ENCODE assay signal across 7 mouse cellular contexts in the genomic region with DNA sequence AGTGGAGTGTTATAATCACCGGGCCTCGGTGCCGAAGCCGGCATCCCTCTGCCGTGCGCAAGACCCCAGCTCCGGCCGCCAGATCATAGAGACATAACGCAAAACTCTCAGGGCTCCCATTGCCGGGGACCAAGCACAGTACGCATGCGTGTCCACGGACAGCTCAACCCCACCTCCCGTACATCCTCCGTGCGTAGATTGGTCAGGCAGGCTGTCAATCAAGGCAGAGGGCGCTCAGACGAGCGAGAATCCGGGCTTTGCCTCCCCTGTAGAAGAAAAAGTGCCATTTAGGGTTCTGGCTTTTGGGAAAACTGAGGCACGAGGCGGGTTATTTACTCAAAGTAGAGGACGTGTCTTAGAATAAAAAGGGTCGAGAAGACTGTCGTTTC. TPM values are rescaled to one million over a fixed set of nuclear protein-coding genes. Genes with fewer than 3 reads are reported as not detected.
DNase-seq lines count a peak whose midpoint lies in the region; ATAC-seq and TF ChIP-seq lines count a peak whose summit lies in the region.

TSS of gene Rpusd3 (minus strand) at position 142 of the 389 bp plus-strand sequence.

- H3K4me3 ChIP-seq in embryonic facial prominence, embryonic 12.5 days, result peak within 1 kb of the TSS; percentile 53
- H3K4me3 ChIP-seq in kidney, adult 2 months (ENCODE audit: insufficient read depth, low read depth, low read length), result peak within 1 kb of the TSS; percentile 78
- H3K4me3 ChIP-seq in limb, embryonic 12.5 days (replicated peaks), result peak within 1 kb of the TSS; percentile 63
- H3K4me3 ChIP-seq in midbrain, embryonic 15.5 days, result peak within 1 kb of the TSS; percentile 63
- peak within 1 kb of the TSS; percentile 73 for H3K4me3 ChIP-seq in spleen, adult 2 months (ENCODE audit: extremely low read depth, insufficient read depth, insufficient read length)

- peak; percentile 100 for DNase-seq in adrenal gland, postnatal 25 days
- DNase-seq in heart, adult 18-20 months, result peak; percentile 99 to 100
- DNase-seq in kidney, adult 2 months, result peak; percentile 98
- DNase-seq in spleen, adult 2 months (ENCODE audit: low read depth in 1 of 2, low spot score in 2 of 2), result peak; percentile 98 to 100

- H3K27ac ChIP-seq in embryonic facial prominence, embryonic 12.5 days, result 0 out of 2 replicates have a peak within 1 kb of the TSS, but pooled peaks have one; percentile 7
- H3K27ac ChIP-seq in kidney, adult 2 months (ENCODE audit: insufficient read depth, low read depth, low read length), result peak within 1 kb of the TSS; percentile 71
- peak within 1 kb of the TSS; percentile 78 for H3K27ac ChIP-seq in limb, embryonic 12.5 days
- peak within 1 kb of the TSS; percentile 67 for H3K27ac ChIP-seq in midbrain, embryonic 15.5 days
- H3K27ac ChIP-seq in spleen, adult 2 months (ENCODE audit: insufficient read depth, low read length), result no peak within 1 kb of the TSS

- H3K36me3 ChIP-seq in embryonic facial prominence, embryonic 12.5 days, result peaks cover 17% of the 10 kb centered on the region
- no peaks in the 10 kb centered on the region for H3K36me3 ChIP-seq in kidney, adult 2 months (ENCODE audit: control insufficient read depth, insufficient read depth, low read length)
- peaks cover 26% of the 10 kb centered on the region for H3K36me3 ChIP-seq in limb, embryonic 12.5 days
- H3K36me3 ChIP-seq in midbrain, embryonic 15.5 days (replicated peaks), result 0 out of 2 replicates have a peak, but pooled peaks cover 6% of the 10 kb centered on the region
- no peaks in the 10 kb centered on the region for H3K36me3 ChIP-seq in spleen, adult 2 months (ENCODE audit: control insufficient read depth, insufficient read depth, low read length)

- H3K4me1 ChIP-seq in embryonic facial prominence, embryonic 12.5 days, result peaks cover 11% of the 10 kb centered on the region
- peaks cover 15% of the 10 kb centered on the region; the same call in 1 of the 2 replicates for H3K4me1 ChIP-seq in kidney, adult 2 months (ENCODE audit: control insufficient read depth, insufficient read depth, low read length)
- peaks cover 17% of the 10 kb centered on the region for H3K4me1 ChIP-seq in limb, embryonic 12.5 days (replicated peaks)
- peaks cover 21% of the 10 kb centered on the region for H3K4me1 ChIP-seq in midbrain, embryonic 15.5 days
- peaks cover 7% of the 10 kb centered on the region; the same call in 1 of the 2 replicates for H3K4me1 ChIP-seq in spleen, adult 2 months (ENCODE audit: control insufficient read depth, insufficient read depth, insufficient read length)

- WGBS in embryonic facial prominence, embryonic 12.5 days, result under 1% methylated on average over 25 of the region's 25 CpGs
- under 1% methylated on average over 25 of the region's 25 CpGs for WGBS in kidney, adult 2 months
- under 1% methylated on average over 25 of the region's 25 CpGs for WGBS in limb, embryonic 12.5 days
- 0% methylated on average over 25 of the region's 25 CpGs for WGBS in midbrain, embryonic 15.5 days
- WGBS in spleen, adult 2 months, result 0% methylated on average over 25 of the region's 25 CpGs

- peak within 1 kb of the TSS; percentile 68 for H3K9ac ChIP-seq in embryonic facial prominence, embryonic 12.5 days
- peak within 1 kb of the TSS; percentile 78 for H3K9ac ChIP-seq in limb, embryonic 12.5 days (replicated peaks)
- peak within 1 kb of the TSS; percentile 71 for H3K9ac ChIP-seq in midbrain, embryonic 15.5 days

- no peak for TF ChIP-seq CTCF in kidney, adult 2 months (conservative IDR thresholded peaks at IDR 0.05; ENCODE audit: insufficient read depth, insufficient read length, low read depth, low read length)
- no peak for TF ChIP-seq CTCF in spleen, adult 2 months (IDR thresholded peaks at IDR 0.05; ENCODE audit: extremely low read depth, insufficient read depth, insufficient read length, insufficient replicate concordance)

- H3K4me2 ChIP-seq in embryonic facial prominence, embryonic 12.5 days (replicated peaks), result peak within 1 kb of the TSS; percentile 76
- H3K4me2 ChIP-seq in limb, embryonic 12.5 days, result peak within 1 kb of the TSS; percentile 91
- H3K4me2 ChIP-seq in midbrain, embryonic 15.5 days, result peak within 1 kb of the TSS; percentile 90

- no peaks in the 10 kb centered on the region for H3K27me3 ChIP-seq in embryonic facial prominence, embryonic 12.5 days
- no peaks in the 10 kb centered on the region for H3K27me3 ChIP-seq in kidney, adult 2 months (replicated peaks; ENCODE audit: control insufficient read depth, insufficient read depth, low read length)
- H3K27me3 ChIP-seq in limb, embryonic 12.5 days, result no peaks in the 10 kb centered on the region
- H3K27me3 ChIP-seq in midbrain, embryonic 15.5 days (replicated peaks), result no peaks in the 10 kb centered on the region
- H3K27me3 ChIP-seq in spleen, adult 2 months (ENCODE audit: control insufficient read depth, insufficient read depth, low read length), result no peaks in the 10 kb centered on the region

- peak; percentile 72 for TF ChIP-seq POLR2A in kidney, adult 2 months (IDR thresholded peaks at IDR 0.05; ENCODE audit: low read depth, low read length)
- peak; percentile 48; the same call in 1 of the 2 replicates for TF ChIP-seq POLR2A in spleen, adult 2 months (IDR thresholded peaks at IDR 0.05; ENCODE audit: low read depth, low read length)

- peak; percentile 94 for ATAC-seq in embryonic facial prominence, embryonic 12.5 days (ENCODE audit: insufficient number of reproducible peaks, insufficient read depth, low FRiP score, low TSS enrichment)
- peak; percentile 96 for ATAC-seq in limb, embryonic 12.5 days (ENCODE audit: insufficient number of reproducible peaks, insufficient read depth, low FRiP score, low TSS enrichment, low read depth)
- peak; percentile 98 for ATAC-seq in midbrain, embryonic 15.5 days (replicated peaks)

- no peaks in the 10 kb centered on the region for H3K9me3 ChIP-seq in embryonic facial prominence, embryonic 12.5 days
- no peaks in the 10 kb centered on the region for H3K9me3 ChIP-seq in limb, embryonic 12.5 days
- no peaks in the 10 kb centered on the region for H3K9me3 ChIP-seq in midbrain, embryonic 15.5 days

RNA-seq across cellular contexts. Expression of gene Rpusd3, which starts in this region (rescaled TPM):
- total RNA-seq in adrenal gland, postnatal 25 days (2021), result 7.6 and 8.1 TPM in 2 replicates
- 26.0 and 28.6 TPM in 2 replicates for polyA plus RNA-seq in embryonic facial prominence, embryonic 12.5 days (2016; fragmentation: Nextera tagmentation; extraction: Ambion mirVana)
- 10 to 100 TPM; 11.3 to 13.0 TPM for total RNA-seq in heart, adult 18-20 months (2021)
- polyA plus RNA-seq in kidney, adult 2 months (2012; rRNA removed), result 159 and 197 TPM in 2 replicates
- 28.0 and 30.9 TPM in 2 replicates for polyA plus RNA-seq in limb, embryonic 12.5 days (2016; fragmentation: Nextera tagmentation; extraction: Ambion mirVana)
- polyA plus RNA-seq in midbrain, embryonic 15.5 days (2015; fragmentation: Nextera tagmentation; extraction: Ambion mirVana), result 19.0 and 21.2 TPM in 2 replicates
- 29.2 and 53.2 TPM in 2 replicates for polyA plus RNA-seq in spleen, adult 2 months (2012; rRNA removed)
